Comparison of ENCODE assay signal across 8 mouse cellular contexts in genomic region chr9:41889568-41890272, GRCm38 (mm10).
DNase-seq lines count a peak whose midpoint lies in the region; ATAC-seq and TF ChIP-seq lines count a peak whose summit lies in the region.

No protein-coding gene starts in this region.

- no peaks in the 10 kb centered on the region for H3K36me3 ChIP-seq in E14TG2a.4 (ENCODE audit: insufficient read depth, low read length)
- no peaks in the 10 kb centered on the region for H3K36me3 ChIP-seq in forebrain, embryonic 14.5 days (ENCODE audit: control insufficient read depth, insufficient read depth, low read length)

- peaks cover 24% of the 10 kb centered on the region for H3K4me1 ChIP-seq in E14TG2a.4 (replicated peaks; ENCODE audit: low read depth, low read length)
- H3K4me1 ChIP-seq in forebrain, embryonic 14.5 days (ENCODE audit: control insufficient read depth, insufficient read depth, low read length): peaks cover 21% of the 10 kb centered on the region

- 32% methylated on average over 12 of the region's 12 CpGs for WGBS in forebrain, embryonic 14.5 days

- peak overlapping the region; percentile 66 for H3K9ac ChIP-seq in forebrain, embryonic 14.5 days (ENCODE audit: low read length)

- intact Hi-C loops in left cerebral cortex, postnatal 14 days (cut with DNase I): loop anchor here (2.0 kb wide), 1 partner anchor 309 kb away; no protein-coding TSS in a partner anchor

- H3K9me3 ChIP-seq in E14TG2a.4 (ENCODE audit: low read length): no peaks in the 10 kb centered on the region
- H3K9me3 ChIP-seq in forebrain, embryonic 14.5 days (replicated peaks; ENCODE audit: control insufficient read depth, low read length): no peaks in the 10 kb centered on the region

- peak overlapping the region; percentile 96 for H3K27ac ChIP-seq in forebrain, embryonic 14.5 days (ENCODE audit: low read depth, low read length)

- peak; percentile 90 for DNase-seq in heart, adult 11 months
- DNase-seq in heart, adult 18-20 months: no peak
- DNase-seq in forebrain, embryonic 14.5 days (ENCODE audit: low spot score): no peak
- peak; percentile 22 for DNase-seq in liver
- DNase-seq in yolk sac, embryonic 10.5 days (ENCODE audit: low spot score): peak; percentile 10
- no peak for DNase-seq in spleen, postnatal 10 days (ENCODE audit: low spot score in 2 of 2)
- DNase-seq in left cerebral cortex, postnatal 14 days (ENCODE audit: low spot score in 2 of 2): no peak

- peak; percentile 32 for ATAC-seq in forebrain, embryonic 14.5 days

- peak overlapping the region; percentile 57 for H3K4me3 ChIP-seq in E14TG2a.4 (replicated peaks; ENCODE audit: low read length)
- H3K4me3 ChIP-seq in forebrain, embryonic 14.5 days (ENCODE audit: low read depth, low read length): peak overlapping the region; percentile 27

- no peak for TF ChIP-seq CTCF in E14TG2a.4 (conservative IDR thresholded peaks at IDR 0.05; ENCODE audit: low read length)

- peaks cover 45% of the 10 kb centered on the region for H3K27me3 ChIP-seq in E14TG2a.4 (ENCODE audit: insufficient read depth, low read length)
- no peaks in the 10 kb centered on the region for H3K27me3 ChIP-seq in forebrain, embryonic 14.5 days (replicated peaks; ENCODE audit: control insufficient read depth, insufficient read depth, low read length)

- peak overlapping the region; percentile 56 for H3K4me2 ChIP-seq in forebrain, embryonic 14.5 days (ENCODE audit: low read length)

Comparison
In these comparisons a context has a peak if more than half of its experiments do, and no peak if none do; other contexts are left out.
1. DNase-seq: peak in heart, adult 11 months (single experiment), liver (single experiment) and yolk sac, embryonic 10.5 days (single experiment); none in heart, adult 18-20 months (0 of 2), forebrain, embryonic 14.5 days (single experiment), spleen, postnatal 10 days (0 of 2) and left cerebral cortex, postnatal 14 days (0 of 2).